Mouse (Mus musculus) hindbrain, embryonic 13.5 days (tissue): Measurements from ENCODE around the gene Gdf15. TPM values are rescaled to one million over a fixed set of nuclear protein-coding genes. Genes with fewer than 3 reads are reported as not detected.

Experiments
- ATAC-seq: fragments of 200-750 bp; cut with Nextera tagmentation; 2 replicates; pipeline ENCODE4 v1.8.0; 2017; ENCODE audit warnings: moderate TSS enrichment; ENCODE audit not compliant: low FRiP score
- H3K27ac ChIP-seq: fragments of 300-500 bp; sonication (generic); 2 replicates; pipeline ENCODE4 v1.5.1; 2015; ENCODE audit warnings: inconsistent platforms, mild to moderate bottlenecking, moderate library complexity
- H3K27me3 ChIP-seq: fragments of 300-500 bp; sonication (generic); 2 replicates; pipeline ENCODE4 v1.6.1; 2015; ENCODE audit warnings: mild to moderate bottlenecking, inconsistent platforms
- H3K36me3 ChIP-seq: fragments of 300-500 bp; sonication (generic); 2 replicates; pipeline ENCODE4 v1.6.1; 2015; ENCODE audit warnings: mild to moderate bottlenecking, inconsistent platforms
- H3K4me1 ChIP-seq: fragments of 300-500 bp; sonication (generic); replicated peaks from 2 replicates; pipeline ENCODE4 v1.6.1; 2015; ENCODE audit warnings: inconsistent platforms
- H3K4me2 ChIP-seq: fragments of 300-500 bp; sonication (generic); 2 replicates; pipeline ENCODE4 v1.6.1; 2015; ENCODE audit warnings: inconsistent platforms, mild to moderate bottlenecking, moderate library complexity
- H3K4me3 ChIP-seq: fragments of 300-500 bp; sonication (generic); 2 replicates; pipeline ENCODE4 v1.5.1; 2015; ENCODE audit warnings: mild to moderate bottlenecking, inconsistent platforms
- H3K9ac ChIP-seq: fragments of 300-500 bp; sonication (generic); 2 replicates; pipeline ENCODE4 v1.6.1; 2015; ENCODE audit warnings: mild to moderate bottlenecking, inconsistent platforms
- H3K9me3 ChIP-seq: fragments of 300-500 bp; sonication (generic); 2 replicates; pipeline ENCODE4 v1.6.1; 2016; ENCODE audit warnings: inconsistent platforms
- WGBS: fragments of 180-500 bp; shearing (Covaris S2); methylation state at CpG from one replicate; pipeline ENCODE4 v1.1.7; 2015; 5-methylcytosine and 5-hydroxymethylcytosine counted together
- polyA plus RNA-seq: library from polyadenylated mRNA; unstranded; fragments of >200 nt; fragmentation: Nextera tagmentation; extraction: Ambion mirVana; gene quantifications from 2 replicates; pipeline ENCODE4 v1.2.1, GENCODE M21; 2015

Gdf15 gene
- polyA plus RNA-seq: 0.12 and 0.14 TPM in 2 replicates

DNA sequence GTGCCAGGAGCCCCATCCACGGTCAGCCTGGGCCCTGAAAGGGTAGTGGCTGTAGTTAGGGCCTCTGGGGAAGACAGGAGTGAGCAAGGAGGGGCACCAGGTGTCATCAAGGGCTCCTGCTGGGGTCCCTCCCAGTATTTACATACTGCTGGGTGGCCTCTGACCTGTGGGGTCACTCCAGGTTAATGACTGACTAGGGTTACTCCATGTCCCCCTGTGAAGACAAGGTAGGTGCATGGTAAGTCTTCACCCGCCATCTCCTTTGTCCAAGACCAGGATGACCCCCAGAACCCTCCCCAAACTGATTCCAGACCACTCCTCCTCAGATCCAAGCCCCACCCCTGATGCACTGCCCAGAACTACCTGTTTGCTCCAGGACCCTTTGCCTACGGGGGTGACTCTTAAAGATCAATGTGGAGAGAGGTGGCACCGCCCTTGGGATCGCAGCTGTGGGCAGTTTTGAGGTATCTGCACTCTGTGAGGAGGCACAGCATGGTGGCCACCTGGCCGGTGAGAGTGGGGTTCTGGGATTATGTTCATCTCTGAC lies at the start of gene Gdf15:
Gene Gdf15 (minus strand): TSS at position 111 of the 547 bp plus-strand sequence.
- H3K9ac ChIP-seq: peak within 1 kb of the TSS; percentile 13; the same call in 1 of the 2 replicates
- H3K27me3 ChIP-seq: peaks cover 27% of the 10 kb centered on the region
- no peaks in the 10 kb centered on the region for H3K36me3 ChIP-seq
- ATAC-seq: no peak
- H3K27ac ChIP-seq: no peak within 1 kb of the TSS
- H3K4me1 ChIP-seq: peaks cover 32% of the 10 kb centered on the region
- H3K4me3 ChIP-seq: no peak within 1 kb of the TSS
- H3K9me3 ChIP-seq: no peaks in the 10 kb centered on the region
- 76% methylated on average over 6 of the region's 6 CpGs for WGBS
- no peak within 1 kb of the TSS for H3K4me2 ChIP-seq

DNA sequence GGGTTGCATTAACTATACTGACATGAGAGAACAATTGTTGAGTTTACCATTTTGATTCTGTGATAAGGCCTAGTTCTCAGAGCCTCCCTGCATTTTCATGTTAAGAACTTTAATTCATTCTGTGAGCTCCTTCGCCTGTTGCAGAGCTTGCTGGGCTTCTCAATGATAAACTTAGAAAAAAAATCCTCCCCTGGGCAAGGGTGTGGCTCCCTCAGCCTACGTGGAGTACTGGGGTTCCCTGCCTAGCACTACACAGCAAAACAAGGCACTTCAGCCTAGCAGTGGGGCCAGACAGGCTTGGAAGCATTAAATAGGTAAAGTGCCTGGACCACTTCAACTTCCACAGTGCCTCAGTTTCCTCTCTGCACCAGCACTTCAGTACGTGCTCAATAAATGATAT lies 49.2 kb upstream of the Gdf15 start:
- no peak overlapping the region for H3K4me2 ChIP-seq
- H3K36me3 ChIP-seq: peaks cover 30% of the 10 kb centered on the region
- WGBS: 81% methylated on average over 3 of the region's 3 CpGs
- H3K4me1 ChIP-seq: peaks cover 8% of the 10 kb centered on the region
- H3K4me3 ChIP-seq: no peak overlapping the region
- no peaks in the 10 kb centered on the region for H3K9me3 ChIP-seq
- H3K27me3 ChIP-seq: no peaks in the 10 kb centered on the region
- no peak for ATAC-seq
- no peak overlapping the region for H3K9ac ChIP-seq
- H3K27ac ChIP-seq: no peak overlapping the region

DNA sequence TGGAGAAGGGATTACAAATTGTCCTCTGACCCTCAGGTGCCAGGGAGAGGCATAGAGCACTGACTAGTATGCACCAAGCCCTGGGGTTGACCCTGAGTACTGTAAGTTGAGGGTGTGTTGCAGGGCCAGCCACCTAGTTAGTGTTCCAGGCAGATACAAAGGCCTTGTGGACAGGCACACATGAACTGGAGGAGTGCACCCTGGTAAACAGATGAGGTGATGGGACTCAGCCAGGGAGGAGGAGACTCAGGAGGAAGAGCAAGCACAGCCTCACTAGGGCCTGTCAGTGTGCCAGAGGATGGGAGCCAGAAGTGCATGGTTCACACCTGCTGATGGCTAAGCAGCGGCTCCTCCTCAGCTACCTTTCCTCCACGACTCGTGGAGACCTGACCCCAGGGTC lies 47.8 kb upstream of the Gdf15 start:
- H3K4me1 ChIP-seq: peaks cover 10% of the 10 kb centered on the region
- no peak overlapping the region for H3K4me2 ChIP-seq
- no peaks in the 10 kb centered on the region for H3K27me3 ChIP-seq
- no peak for ATAC-seq
- WGBS: 79% methylated on average over 3 of the region's 3 CpGs
- peaks cover 30% of the 10 kb centered on the region for H3K36me3 ChIP-seq
- no peak overlapping the region for H3K9ac ChIP-seq
- H3K9me3 ChIP-seq: no peaks in the 10 kb centered on the region
- H3K4me3 ChIP-seq: no peak overlapping the region
- H3K27ac ChIP-seq: no peak overlapping the region

- no peaks in the 10 kb centered on the region for H3K9me3 ChIP-seq
- peaks cover 13% of the 10 kb centered on the region for H3K4me1 ChIP-seq
- H3K4me2 ChIP-seq: no peak overlapping the region
- no peaks in the 10 kb centered on the region for H3K27me3 ChIP-seq
- peaks cover 30% of the 10 kb centered on the region for H3K36me3 ChIP-seq
- no peak for ATAC-seq
- no peak overlapping the region for H3K27ac ChIP-seq
- H3K9ac ChIP-seq: no peak overlapping the region; the same call in 1 of the 2 replicates
- WGBS: 94% methylated on average over 4 of the region's 4 CpGs
- H3K4me3 ChIP-seq: no peak overlapping the region
These were observed 47.1 kb upstream of the Gdf15 start for GRCm38 (mm10) chr8:70679404-70679803.

- no peak overlapping the region for H3K4me3 ChIP-seq
- no peaks in the 10 kb centered on the region for H3K27me3 ChIP-seq
- H3K9me3 ChIP-seq: no peaks in the 10 kb centered on the region
- H3K36me3 ChIP-seq: peaks cover 30% of the 10 kb centered on the region
- H3K4me1 ChIP-seq: peaks cover 15% of the 10 kb centered on the region
- H3K27ac ChIP-seq: no peak overlapping the region
- ATAC-seq: no peak
- H3K9ac ChIP-seq: no peak overlapping the region
- H3K4me2 ChIP-seq: no peak overlapping the region
These were observed 46.4 kb upstream of the Gdf15 start for GRCm38 (mm10) chr8:70678679-70679078.

DNA sequence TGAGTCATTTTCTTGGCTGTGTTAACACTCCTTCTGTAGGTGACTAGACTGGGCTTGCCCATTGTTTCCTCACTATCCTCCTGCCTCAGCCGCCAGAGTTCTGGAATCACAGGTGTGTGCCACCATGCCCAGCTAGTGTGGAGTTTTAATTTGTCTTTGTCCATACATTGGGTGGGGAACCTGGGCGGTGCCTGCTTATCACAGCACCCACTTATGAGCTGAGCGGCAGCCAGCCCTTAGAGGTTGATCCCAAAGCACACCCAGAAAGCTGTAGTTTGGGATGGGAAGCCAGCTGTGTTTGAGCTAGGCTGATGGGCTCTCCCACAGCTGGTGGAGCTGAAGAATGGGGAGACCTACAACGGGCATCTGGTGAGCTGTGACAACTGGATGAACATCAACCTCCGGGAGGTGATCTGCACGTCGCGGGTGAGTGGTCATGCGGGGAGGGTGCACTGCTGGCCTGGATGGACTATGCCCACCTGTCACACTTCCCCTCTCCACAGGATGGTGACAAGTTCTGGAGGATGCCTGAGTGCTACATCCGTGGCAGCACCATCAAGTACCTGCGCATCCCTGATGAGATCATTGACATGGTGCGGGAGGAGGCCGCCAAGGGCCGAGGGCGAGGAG lies 45.3 kb upstream of the Gdf15 start:
- Histone ChIP-seq H3K4me2 (no peak overlapping the region), H3K27ac (no peak overlapping the region), H3K9ac (no peak overlapping the region), H3K4me1 (peaks cover 16% of the 10 kb centered on the region), H3K36me3 (peaks cover 30% of the 10 kb centered on the region), H3K4me3 (no peak overlapping the region), H3K9me3 (no peaks in the 10 kb centered on the region), H3K27me3 (no peaks in the 10 kb centered on the region)
- ATAC-seq: no peak
- 89% methylated on average over 15 of the region's 15 CpGs for WGBS

- H3K4me1 ChIP-seq: peaks cover 25% of the 10 kb centered on the region
- peaks cover 30% of the 10 kb centered on the region for H3K36me3 ChIP-seq
- ATAC-seq: no peak
- H3K27ac ChIP-seq: no peak overlapping the region
- H3K4me3 ChIP-seq: no peak overlapping the region
- H3K9ac ChIP-seq: no peak overlapping the region
- no peaks in the 10 kb centered on the region for H3K9me3 ChIP-seq
- WGBS: 87% methylated on average over 1 of the region's 1 CpGs
- no peak overlapping the region for H3K4me2 ChIP-seq
- no peaks in the 10 kb centered on the region for H3K27me3 ChIP-seq
These were observed 43.1 kb upstream of the Gdf15 start for GRCm38 (mm10) chr8:70675336-70675735.

DNA sequence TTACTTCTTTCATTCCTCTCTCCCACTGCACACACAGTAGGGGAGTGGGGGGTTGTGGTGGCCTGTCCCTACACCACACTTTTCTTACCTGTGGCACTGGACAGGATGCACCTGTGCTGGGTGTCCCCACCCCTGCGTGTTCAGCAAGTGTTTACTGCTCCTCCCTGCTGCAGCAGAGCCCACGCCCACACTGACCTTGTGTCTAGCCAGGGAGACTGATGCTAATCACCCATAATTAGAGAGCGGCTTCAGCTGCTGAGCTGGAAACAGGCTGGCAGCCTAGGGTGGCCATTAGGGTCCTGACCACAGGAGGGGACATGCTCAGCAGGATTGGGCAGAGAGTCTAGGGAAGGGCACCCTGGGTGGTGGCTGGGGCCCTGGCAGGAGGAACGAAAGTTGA lies 42.5 kb upstream of the Gdf15 start:
- Histone ChIP-seq H3K4me2 (peak overlapping the region; percentile 73; the same call in 1 of the 2 replicates), H3K27ac (peak overlapping the region; percentile 99; the same call in 1 of the 2 replicates), H3K4me1 (peaks cover 25% of the 10 kb centered on the region), H3K9ac (peak overlapping the region; percentile 80), H3K36me3 (peaks cover 27% of the 10 kb centered on the region), H3K27me3 (no peaks in the 10 kb centered on the region), H3K9me3 (no peaks in the 10 kb centered on the region), H3K4me3 (no peak overlapping the region)
- 84% methylated on average over 4 of the region's 4 CpGs for WGBS
- ATAC-seq: no peak

DNA sequence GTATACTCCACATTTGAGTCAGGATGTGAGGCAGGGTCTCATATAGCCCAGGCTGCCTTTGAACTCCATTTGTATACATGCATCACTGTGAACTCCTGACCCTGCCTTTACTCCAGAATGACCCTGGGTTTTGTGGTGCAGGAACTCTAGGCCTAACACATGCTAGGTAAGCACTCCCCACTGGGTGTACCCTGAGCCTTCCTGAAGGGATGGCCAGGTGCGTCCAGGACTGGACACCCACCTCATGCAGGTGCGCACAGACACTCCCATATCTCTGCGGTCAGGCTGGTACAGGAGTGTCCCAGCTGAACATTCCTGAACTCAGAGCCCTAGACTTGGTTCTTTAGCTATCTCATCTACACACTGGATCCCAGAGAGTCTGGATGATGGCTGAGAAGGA lies 41.9 kb upstream of the Gdf15 start:
- Histone ChIP-seq H3K4me3 (peak overlapping the region; percentile 61), H3K9ac (peak overlapping the region; percentile 80), H3K27ac (peak overlapping the region; percentile 99), H3K4me1 (peaks cover 25% of the 10 kb centered on the region), H3K9me3 (no peaks in the 10 kb centered on the region), H3K36me3 (peaks cover 21% of the 10 kb centered on the region), H3K4me2 (peak overlapping the region; percentile 73), H3K27me3 (no peaks in the 10 kb centered on the region)
- no peak for ATAC-seq
- 96% methylated on average over 3 of the region's 3 CpGs for WGBS

DNA sequence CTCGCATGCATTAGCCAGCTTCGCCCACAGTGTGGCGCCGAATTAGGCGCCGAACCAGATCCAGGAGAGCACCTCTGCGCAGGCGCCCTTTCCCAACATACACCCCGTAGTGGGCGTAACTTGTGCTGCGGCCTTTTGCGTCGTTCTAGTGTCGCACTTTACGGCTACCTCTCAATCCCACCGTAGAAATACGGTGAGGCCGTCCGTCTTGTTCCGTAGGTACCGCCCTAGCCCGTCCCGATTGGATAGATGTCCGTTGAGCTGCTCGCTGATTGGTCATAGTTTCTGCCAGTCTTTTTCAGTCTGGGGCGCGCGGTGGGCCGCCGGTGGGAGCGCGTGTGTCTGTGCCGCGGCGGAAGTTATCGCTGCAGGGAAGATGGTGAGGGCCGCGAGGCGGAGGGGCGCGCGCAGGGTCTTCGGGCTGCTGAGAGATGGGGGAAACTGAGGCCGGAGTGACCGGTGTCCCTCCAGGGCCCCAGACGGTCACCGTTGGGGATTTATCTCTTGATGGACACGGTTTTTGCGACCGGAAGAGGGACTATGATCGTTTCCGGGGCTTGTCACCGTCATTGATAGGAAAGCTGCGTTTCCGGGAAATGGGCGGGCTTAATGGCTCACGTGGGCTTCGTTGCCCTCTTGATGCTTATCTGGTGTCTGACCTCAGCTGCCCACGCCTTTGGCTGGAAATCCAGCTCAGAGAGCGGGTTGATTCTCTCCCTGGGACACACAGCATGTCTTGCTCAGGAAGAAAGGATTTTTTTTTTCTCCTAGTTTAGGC lies 41.0 kb upstream of the Gdf15 start, which contains the start of gene Lsm4:
Gene Lsm4 (plus strand): TSS at position 170 of the 778 bp plus-strand sequence.
- no peaks in the 10 kb centered on the region for H3K27me3 ChIP-seq
- H3K9me3 ChIP-seq: no peaks in the 10 kb centered on the region
- peak within 1 kb of the TSS; percentile 61 for H3K4me3 ChIP-seq
- peak within 1 kb of the TSS; percentile 99 for H3K27ac ChIP-seq
- peaks cover 12% of the 10 kb centered on the region for H3K36me3 ChIP-seq
- H3K4me2 ChIP-seq: peak within 1 kb of the TSS; percentile 73
- H3K4me1 ChIP-seq: peaks cover 25% of the 10 kb centered on the region
- peak within 1 kb of the TSS; percentile 80 for H3K9ac ChIP-seq
- peak; percentile 98 for ATAC-seq
- WGBS: under 1% methylated on average over 60 of the region's 60 CpGs

DNA sequence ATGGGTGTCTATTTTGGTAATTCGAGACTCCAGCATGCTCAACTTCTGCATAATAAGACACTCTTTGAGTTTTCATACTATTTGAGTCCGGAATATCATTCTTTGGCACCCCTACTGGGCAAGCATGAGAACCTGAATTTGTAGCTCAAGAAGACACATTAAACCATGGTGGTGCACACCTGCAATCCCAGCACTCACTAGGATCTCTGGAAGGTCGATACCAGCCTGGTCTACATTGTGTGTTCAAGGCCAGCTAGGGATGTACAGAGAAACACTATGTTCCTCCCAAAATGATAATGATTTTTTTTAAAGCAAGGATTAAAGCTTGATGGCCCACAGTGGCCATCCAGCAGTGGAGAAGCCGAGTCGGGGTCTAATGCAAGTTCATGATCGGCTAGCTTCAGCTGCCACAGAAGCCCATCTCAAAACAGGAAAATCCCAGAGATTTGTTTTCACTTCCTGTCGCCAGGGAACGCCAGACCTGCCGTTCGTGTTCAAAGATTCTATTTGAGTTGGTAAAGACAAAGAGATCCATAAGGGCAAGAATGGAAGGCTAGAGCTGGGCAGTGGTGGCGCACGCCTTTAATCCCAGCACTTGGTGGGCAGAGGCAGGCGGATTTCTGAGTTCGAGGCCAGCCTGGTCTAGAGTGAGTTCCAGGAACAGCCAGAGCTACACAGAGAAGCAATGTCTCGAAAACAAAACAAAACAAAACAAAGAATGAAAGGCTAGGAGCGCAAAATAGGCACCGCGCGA lies 40.2 kb upstream of the Gdf15 start:
- no peaks in the 10 kb centered on the region for H3K27me3 ChIP-seq
- peaks cover 5% of the 10 kb centered on the region for H3K36me3 ChIP-seq
- peak overlapping the region; percentile 71 for H3K9ac ChIP-seq
- WGBS: 39% methylated on average over 19 of the region's 19 CpGs
- peak overlapping the region; percentile 61 for H3K4me3 ChIP-seq
- H3K4me1 ChIP-seq: peaks cover 25% of the 10 kb centered on the region
- peak overlapping the region; percentile 92 for H3K27ac ChIP-seq
- peak overlapping the region; percentile 52 for H3K4me2 ChIP-seq
- ATAC-seq: no peak; the same call in 1 of the 2 replicates
- no peaks in the 10 kb centered on the region for H3K9me3 ChIP-seq
